Mouse (Mus musculus) ES-Bruce4 (cell line): ENCODE measurements around the gene Cfap77. TPM values are rescaled to one million over a fixed set of nuclear protein-coding genes. Genes with fewer than 3 reads are reported as not detected.

Source experiments
- H3K27ac ChIP-seq: 2 replicates; pipeline ENCODE4 v1.5.1; 2012; ENCODE audit warnings: low read length, inconsistent platforms; ENCODE audit not compliant: insufficient read depth
- H3K27me3 ChIP-seq: 2 replicates; pipeline ENCODE4 v1.6.1; 2012; ENCODE audit warnings: mild to moderate bottlenecking, low read length, inconsistent platforms; ENCODE audit not compliant: control insufficient read depth, poor library complexity, insufficient read depth, severe bottlenecking
- H3K36me3 ChIP-seq: 2 replicates; pipeline ENCODE4 v1.6.1; 2012; ENCODE audit warnings: inconsistent platforms, mild to moderate bottlenecking, low read length, moderate library complexity; ENCODE audit not compliant: control insufficient read depth, poor library complexity, insufficient read depth, severe bottlenecking
- H3K4me1 ChIP-seq: one replicate; pipeline ENCODE4 v1.8.1; 2011; ENCODE audit warnings: low read length; ENCODE audit not compliant: control insufficient read depth, insufficient read depth
- H3K4me3 ChIP-seq: 2 replicates; pipeline ENCODE4 v1.5.1; 2011; ENCODE audit warnings: low read depth, mild to moderate bottlenecking, low read length
- H3K9ac ChIP-seq: 2 replicates; pipeline ENCODE4 v1.6.1; 2012; ENCODE audit warnings: low read depth, mild to moderate bottlenecking, inconsistent platforms; ENCODE audit not compliant: poor library complexity, severe bottlenecking
- H3K9me3 ChIP-seq: replicated peaks from 2 replicates; pipeline ENCODE4 v1.6.1; 2012; ENCODE audit warnings: mild to moderate bottlenecking, low read length, inconsistent platforms; ENCODE audit not compliant: control insufficient read depth, poor library complexity, insufficient read depth, severe bottlenecking
- CTCF ChIP-seq: IDR thresholded peaks from one replicate; pipeline ENCODE4 v1.8.1; 2011; ENCODE audit warnings: low read depth, low read length
- EP300 ChIP-seq: IDR thresholded peaks from 2 replicates; pipeline ENCODE4 v1.6.1; 2011; ENCODE audit warnings: low read depth, low read length; ENCODE audit not compliant: insufficient read depth
- POLR2A ChIP-seq: IDR thresholded peaks from one replicate; pipeline ENCODE4 v1.8.1; 2011; ENCODE audit warnings: low read length; ENCODE audit not compliant: insufficient read depth
- polyA plus RNA-seq: library from polyadenylated mRNA; stranded (reverse); fragments of >200 nt; gene quantifications from 2 replicates; pipeline ENCODE4 v1.2.4, GENCODE M21; 2011; ENCODE audit warnings: low read depth; ENCODE audit not compliant: missing spikeins, insufficient read depth, insufficient read length

The Cfap77 gene
- polyA plus RNA-seq, 1 experiment, result 2.5 TPM

DNA sequence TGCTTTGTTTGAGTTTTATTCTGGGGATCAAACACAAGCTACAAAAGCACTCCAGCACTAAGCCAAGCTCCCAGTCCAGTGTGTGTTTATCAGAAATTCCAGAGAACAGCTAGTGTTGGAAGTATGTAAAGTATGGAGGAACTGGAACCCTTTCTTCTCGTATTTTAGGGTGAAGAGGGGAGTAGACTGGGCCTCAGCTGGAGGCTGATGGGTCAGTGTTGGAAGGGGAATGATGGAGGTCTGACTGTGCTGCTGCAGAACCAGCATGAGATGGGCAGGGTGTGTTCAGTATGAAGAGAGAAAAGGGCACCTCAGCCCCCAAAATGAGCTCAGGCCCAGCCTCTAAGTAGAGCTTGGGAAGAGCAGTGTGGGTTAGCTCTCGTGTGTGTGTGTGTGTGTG is 21.4 kb upstream of the Cfap77 start:
- peak overlapping the region; percentile 70 for H3K27ac ChIP-seq
- H3K36me3 ChIP-seq, result peaks cover 27% of the 10 kb centered on the region
- no peaks in the 10 kb centered on the region for H3K9me3 ChIP-seq
- no peak overlapping the region for H3K9ac ChIP-seq
- no peaks in the 10 kb centered on the region for H3K27me3 ChIP-seq
- H3K4me3 ChIP-seq, result no peak overlapping the region
- peaks cover 5% of the 10 kb centered on the region for H3K4me1 ChIP-seq
- TF ChIP-seq POLR2A (no peak), CTCF (no peak), EP300 (no peak)

DNA sequence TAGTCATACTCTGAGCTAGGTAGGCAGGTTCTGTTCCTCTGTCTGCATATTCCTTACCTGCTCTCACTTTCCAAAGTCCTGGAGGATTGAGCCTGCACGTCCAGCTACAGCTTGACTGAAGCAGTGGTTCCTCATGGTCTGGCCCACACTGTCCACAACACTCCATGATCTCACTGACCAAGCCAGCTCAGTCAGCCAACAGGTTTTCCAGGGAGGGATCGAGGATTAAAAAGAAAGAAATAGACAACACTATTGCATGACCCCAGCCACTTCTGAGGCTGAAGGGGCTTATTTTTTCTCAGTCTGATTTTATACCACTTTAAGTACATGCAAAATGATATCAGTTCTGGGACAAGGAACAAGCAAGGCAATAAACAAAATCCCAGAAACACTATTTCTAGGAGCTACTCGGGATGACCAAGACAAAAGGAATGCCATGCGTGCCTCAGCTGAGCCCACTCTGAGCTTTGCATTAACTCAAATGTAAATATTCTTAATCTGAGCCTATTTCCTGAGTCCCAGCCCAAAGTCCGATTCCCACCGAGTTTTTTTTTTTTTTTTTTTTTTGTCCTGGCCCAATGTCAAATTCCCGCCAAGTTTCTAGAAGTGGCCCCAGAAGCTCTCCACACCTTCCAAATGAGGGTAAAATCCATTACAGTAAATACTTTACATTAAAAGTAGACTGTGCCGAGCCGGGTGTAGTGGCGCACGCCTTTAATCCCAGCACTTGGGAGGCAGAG is 20.6 kb upstream of the Cfap77 start:
- Histone ChIP-seq H3K4me1 (peaks cover 5% of the 10 kb centered on the region), H3K36me3 (peaks cover 31% of the 10 kb centered on the region), H3K27me3 (no peaks in the 10 kb centered on the region), H3K4me3 (no peak overlapping the region), H3K9ac (no peak overlapping the region), H3K27ac (peak overlapping the region; percentile 70), H3K9me3 (no peaks in the 10 kb centered on the region)
- TF ChIP-seq EP300 (no peak), POLR2A (no peak), CTCF (no peak)

DNA sequence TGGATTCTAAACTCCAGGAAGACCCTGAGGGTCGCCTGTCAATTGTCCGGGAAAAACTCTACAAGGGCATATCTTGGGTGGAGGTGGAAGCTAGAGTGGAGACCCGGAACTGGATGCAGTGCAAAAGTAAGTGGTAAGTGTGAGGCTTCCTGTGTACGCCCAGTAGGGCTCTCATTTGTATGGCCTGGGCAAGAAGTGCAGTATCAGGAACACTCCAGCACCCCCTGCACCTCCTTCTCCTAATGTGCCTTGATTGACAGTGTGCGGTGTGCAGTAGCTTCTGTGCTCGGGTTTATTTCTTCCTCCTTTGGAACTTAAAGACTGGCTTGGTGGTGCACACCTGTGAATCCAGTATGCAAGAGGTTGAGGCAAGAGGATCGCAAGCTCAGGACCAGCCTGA is 19.8 kb upstream of the Cfap77 start:
- Histone ChIP-seq H3K27me3 (no peaks in the 10 kb centered on the region), H3K27ac (peak overlapping the region; percentile 70), H3K36me3 (peaks cover 34% of the 10 kb centered on the region), H3K9me3 (no peaks in the 10 kb centered on the region), H3K4me3 (no peak overlapping the region), H3K9ac (no peak overlapping the region), H3K4me1 (peaks cover 5% of the 10 kb centered on the region)
- TF ChIP-seq CTCF (no peak), EP300 (no peak), POLR2A (no peak)

DNA sequence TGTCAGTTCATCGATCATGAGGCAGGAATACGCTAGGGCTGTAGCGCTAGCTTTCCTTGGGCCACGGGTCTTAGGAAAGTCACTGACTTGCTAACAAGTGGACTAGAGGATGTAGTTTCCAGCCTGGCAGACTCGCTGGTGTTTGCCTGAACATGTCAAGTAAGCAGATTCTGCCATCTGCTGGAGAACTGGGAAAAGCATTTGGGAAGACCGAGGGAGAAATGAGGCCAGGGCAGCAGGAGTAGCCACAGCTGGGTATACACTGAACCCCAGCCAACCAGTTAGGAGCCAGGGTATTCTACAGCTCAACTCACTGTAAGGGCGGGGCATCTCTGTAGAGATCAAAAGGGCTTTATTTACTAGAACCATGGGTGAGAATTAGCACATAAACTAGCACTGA is 11.5 kb upstream of the Cfap77 start:
- H3K36me3 ChIP-seq, result peaks cover 24% of the 10 kb centered on the region
- H3K27ac ChIP-seq, result peak overlapping the region; percentile 93
- peak overlapping the region; percentile 51 for H3K9ac ChIP-seq
- peaks cover 2% of the 10 kb centered on the region for H3K4me1 ChIP-seq
- TF ChIP-seq CTCF, result peak; percentile 61
- TF ChIP-seq POLR2A, result no peak
- TF ChIP-seq EP300, result 0 out of 2 replicates have a peak, but pooled peaks have one; percentile 40
- H3K9me3 ChIP-seq, result no peaks in the 10 kb centered on the region
- H3K4me3 ChIP-seq, result 0 out of 2 replicates have a peak overlapping the region, but pooled peaks have one; percentile 28
- H3K27me3 ChIP-seq, result no peaks in the 10 kb centered on the region

DNA sequence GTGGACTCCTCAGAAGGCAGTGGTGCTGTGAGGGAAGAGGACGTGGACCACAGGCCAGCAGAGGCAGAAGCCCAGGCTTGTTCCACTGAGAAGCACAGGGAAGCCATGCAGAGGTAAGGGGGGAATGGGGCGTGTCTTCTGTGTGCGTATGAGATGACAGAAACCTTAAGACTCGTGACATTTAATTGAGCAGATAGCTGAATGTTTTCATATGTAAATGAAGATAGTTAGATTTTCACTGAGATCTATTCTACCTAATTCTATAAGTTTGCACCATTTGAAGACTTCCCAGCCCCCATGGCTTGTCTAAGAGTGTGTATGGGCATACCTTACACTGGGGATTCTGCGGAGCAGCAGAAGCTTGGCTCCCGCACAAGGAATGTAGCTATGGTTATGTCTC is 10.9 kb upstream of the Cfap77 start:
- TF ChIP-seq EP300 (no peak), CTCF (no peak), POLR2A (no peak)
- H3K27me3 ChIP-seq, result no peaks in the 10 kb centered on the region
- peak overlapping the region; percentile 93 for H3K27ac ChIP-seq
- H3K9ac ChIP-seq, result peak overlapping the region; percentile 19
- H3K36me3 ChIP-seq, result peaks cover 20% of the 10 kb centered on the region
- 0 out of 2 replicates have a peak overlapping the region, but pooled peaks have one; percentile 3 for H3K4me3 ChIP-seq
- no peaks in the 10 kb centered on the region for H3K9me3 ChIP-seq
- peaks cover 2% of the 10 kb centered on the region for H3K4me1 ChIP-seq

DNA sequence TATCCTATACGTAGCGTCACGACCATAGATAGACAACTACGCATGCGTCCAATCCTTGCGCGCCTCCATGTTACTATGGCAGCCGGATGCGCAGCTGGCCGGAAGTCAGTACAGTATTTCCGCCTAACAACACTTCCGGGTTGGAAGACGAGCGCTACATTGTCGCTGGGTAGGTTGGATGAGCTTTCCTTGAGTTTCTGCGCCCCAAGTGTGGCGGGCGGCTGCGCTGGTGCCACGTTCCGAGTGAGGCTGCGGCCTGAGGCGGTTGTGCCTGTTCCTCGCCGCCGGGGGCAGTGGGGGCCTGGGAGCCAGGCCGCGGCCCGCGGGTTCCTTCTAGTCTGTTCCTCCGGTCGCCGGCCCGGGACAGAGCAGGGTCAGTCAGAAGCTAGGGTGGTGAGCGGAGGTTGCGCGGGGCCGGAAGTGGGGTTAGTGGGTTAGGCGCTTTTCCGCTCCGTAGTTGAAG is 5.3 kb upstream of the Cfap77 start, which contains the start of gene Ttf1:
TSS of gene Ttf1 (plus strand) at position 128 of the 463 bp plus-strand sequence.
- Histone ChIP-seq H3K9me3 (no peaks in the 10 kb centered on the region), H3K36me3 (no peaks in the 10 kb centered on the region), H3K27me3 (no peaks in the 10 kb centered on the region), H3K4me1 (no peaks in the 10 kb centered on the region), H3K9ac (peak within 1 kb of the TSS; percentile 78), H3K4me3 (peak within 1 kb of the TSS; percentile 97), H3K27ac (peak within 1 kb of the TSS; percentile 29)
- TF ChIP-seq POLR2A, result peak; percentile 10
- TF ChIP-seq EP300, result no peak
- no peak for TF ChIP-seq CTCF
